Mouse (Mus musculus): ENCODE results near the gene Tanc1.

DNA sequence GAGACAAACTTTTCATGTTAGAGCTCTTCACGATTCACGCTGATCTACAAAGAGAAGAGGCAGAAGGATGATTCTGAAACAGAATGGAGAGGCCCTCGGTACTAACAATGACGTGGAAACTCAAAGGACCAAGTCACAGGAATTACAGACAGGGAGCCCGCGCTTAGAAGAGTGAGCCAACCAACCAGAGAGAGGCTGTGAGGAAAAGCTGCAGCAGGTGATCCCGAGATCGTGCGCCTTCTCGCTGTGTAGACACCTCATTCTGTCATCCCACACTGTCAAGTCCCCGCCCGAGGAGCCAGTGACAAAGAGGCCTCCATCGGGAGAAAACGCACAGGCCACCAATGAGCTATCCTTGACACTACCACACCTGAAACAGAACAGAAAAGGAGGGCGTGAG is 264.6 kb downstream of the Tanc1 start:
- TF ChIP-seq CTCF (IDR thresholded peaks at IDR 0.05; ENCODE audit: low read depth, low read length) (no peak), GATA1 (IDR thresholded peaks at IDR 0.05; ENCODE audit: borderline replicate concordance, low read length) (no peak)

Data from G1E (cell line).